Mouse (Mus musculus) embryonic facial prominence, embryonic 13.5 days (tissue): ENCODE measurements around the gene Rft1. TPM values are rescaled to one million over a fixed set of nuclear protein-coding genes. Genes with fewer than 3 reads are reported as not detected.

ENCODE experiments used
- ATAC-seq: fragments of 200-750 bp; cut with Nextera tagmentation; 2 replicates; pipeline ENCODE4 v1.8.0; 2017; ENCODE audit warnings: low read depth; ENCODE audit not compliant: insufficient number of reproducible peaks, insufficient read depth, low FRiP score, low TSS enrichment
- H3K27ac ChIP-seq: fragments of 300-500 bp; sonication (generic); 2 replicates; pipeline ENCODE4 v1.5.1; 2015; ENCODE audit warnings: moderate library complexity, mild to moderate bottlenecking, inconsistent platforms
- H3K27me3 ChIP-seq: fragments of 300-500 bp; sonication (generic); 2 replicates; pipeline ENCODE4 v1.6.1; 2015; ENCODE audit warnings: mild to moderate bottlenecking, inconsistent platforms
- H3K36me3 ChIP-seq: fragments of 300-500 bp; sonication (generic); 2 replicates; pipeline ENCODE4 v1.6.1; 2015; ENCODE audit warnings: mild to moderate bottlenecking, inconsistent platforms
- H3K4me1 ChIP-seq: fragments of 300-500 bp; sonication (generic); 2 replicates; pipeline ENCODE4 v1.6.1; 2015; ENCODE audit warnings: inconsistent platforms
- H3K4me2 ChIP-seq: fragments of 300-500 bp; sonication (generic); 2 replicates; pipeline ENCODE4 v1.6.1; 2015; ENCODE audit warnings: moderate library complexity, mild to moderate bottlenecking, inconsistent platforms
- H3K4me3 ChIP-seq: fragments of 300-500 bp; sonication (generic); 2 replicates; pipeline ENCODE4 v1.5.1; 2015; ENCODE audit warnings: mild to moderate bottlenecking, inconsistent platforms
- H3K9ac ChIP-seq: fragments of 300-500 bp; sonication (generic); 2 replicates; pipeline ENCODE4 v1.6.1; 2015; ENCODE audit warnings: mild to moderate bottlenecking, inconsistent platforms
- H3K9me3 ChIP-seq: fragments of 300-500 bp; sonication (generic); 2 replicates; pipeline ENCODE4 v1.6.1; 2016; ENCODE audit warnings: inconsistent platforms
- WGBS: fragments of 180-500 bp; shearing (Covaris S2); methylation state at CpG from one replicate; pipeline ENCODE4 v1.1.7; 2015; ENCODE audit warnings: mixed read lengths; 5-methylcytosine and 5-hydroxymethylcytosine counted together
- polyA plus RNA-seq: library from polyadenylated mRNA; unstranded; fragments of >200 nt; fragmentation: Nextera tagmentation; extraction: Ambion mirVana; gene quantifications from 2 replicates; pipeline ENCODE4 v1.2.1, GENCODE M21; 2015

The Rft1 gene
- polyA plus RNA-seq, 1 experiment from 2014 or later = 21.5 TPM

DNA sequence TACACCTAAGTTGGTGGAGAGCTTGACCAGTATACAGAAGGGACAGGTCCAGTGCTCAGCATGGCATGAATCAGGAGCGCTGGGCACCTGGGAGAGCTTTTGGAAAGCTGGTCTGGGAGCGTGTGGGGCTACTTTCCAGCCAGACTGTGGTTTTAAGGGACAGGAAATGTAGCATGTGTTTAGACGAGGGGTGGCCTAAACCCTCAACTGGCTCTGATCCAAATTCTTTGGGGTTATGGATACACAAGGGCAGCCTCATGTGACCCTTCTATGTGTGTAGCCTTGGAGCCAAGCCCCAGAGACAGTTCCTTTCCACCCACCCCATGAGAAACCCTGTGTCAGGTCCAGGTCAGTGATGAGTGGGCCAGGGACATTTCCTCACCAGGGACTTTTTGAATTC is 5.7 kb upstream of the Rft1 start:
- no peak overlapping the region for H3K27ac ChIP-seq
- 50% methylated on average over 3 of the region's 3 CpGs for WGBS
- no peaks in the 10 kb centered on the region for H3K36me3 ChIP-seq
- no peaks in the 10 kb centered on the region for H3K27me3 ChIP-seq
- no peaks in the 10 kb centered on the region for H3K9me3 ChIP-seq
- no peak overlapping the region for H3K4me3 ChIP-seq
- no peak for ATAC-seq
- no peak overlapping the region for H3K4me2 ChIP-seq
- H3K9ac ChIP-seq = no peak overlapping the region
- H3K4me1 ChIP-seq = no peaks in the 10 kb centered on the region

DNA sequence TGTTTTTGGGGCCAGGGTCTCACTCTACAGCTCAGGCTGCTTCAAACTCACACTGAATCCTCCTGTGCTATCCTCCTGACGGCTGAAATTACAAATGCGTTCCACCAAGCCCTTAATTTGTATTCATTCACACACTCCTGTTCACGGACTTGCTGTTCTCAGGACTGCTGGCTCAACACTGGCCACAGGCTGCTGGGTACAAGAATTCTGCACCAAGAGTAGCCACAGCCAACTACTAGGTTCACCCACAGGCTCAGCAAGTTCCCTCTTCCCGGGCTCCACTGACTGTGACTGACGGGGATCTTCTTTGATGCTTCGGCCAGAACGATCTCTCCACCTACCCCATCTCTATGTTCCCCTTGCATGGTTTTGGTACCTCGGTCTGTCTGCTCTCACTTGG is 4.4 kb upstream of the Rft1 start:
- Histone ChIP-seq H3K4me3 (no peak overlapping the region), H3K36me3 (no peaks in the 10 kb centered on the region), H3K27me3 (no peaks in the 10 kb centered on the region), H3K27ac (no peak overlapping the region), H3K9me3 (no peaks in the 10 kb centered on the region), H3K4me2 (no peak overlapping the region), H3K4me1 (peaks cover under 1% of the 10 kb centered on the region), H3K9ac (no peak overlapping the region)
- WGBS = 80% methylated on average over 8 of the region's 8 CpGs
- ATAC-seq = no peak

DNA sequence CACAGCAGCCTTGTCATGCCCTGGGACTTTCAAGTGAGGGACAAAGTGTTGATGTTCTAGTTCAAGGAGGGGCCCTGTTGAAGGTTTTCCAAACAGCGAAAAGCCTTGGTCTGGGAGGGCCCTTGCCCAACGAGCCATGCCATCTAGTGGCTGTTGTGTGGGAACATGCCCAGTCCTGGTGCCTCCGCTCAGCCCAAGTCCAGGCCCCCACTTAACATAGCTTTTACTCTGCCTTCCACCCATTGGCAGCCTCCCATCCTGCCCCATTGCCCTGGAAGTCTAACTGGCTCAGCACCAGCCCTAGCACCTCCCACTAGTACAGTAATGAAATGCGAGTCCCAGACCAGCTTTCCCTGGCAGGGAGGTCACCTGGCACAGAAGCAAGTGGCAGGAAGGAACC is 3.2 kb upstream of the Rft1 start:
- no peaks in the 10 kb centered on the region for H3K36me3 ChIP-seq
- no peak overlapping the region for H3K9ac ChIP-seq
- H3K9me3 ChIP-seq = no peaks in the 10 kb centered on the region
- no peak for ATAC-seq
- H3K4me3 ChIP-seq = no peak overlapping the region
- H3K4me2 ChIP-seq = no peak overlapping the region
- H3K27ac ChIP-seq = no peak overlapping the region
- H3K27me3 ChIP-seq = no peaks in the 10 kb centered on the region
- peaks cover 9% of the 10 kb centered on the region for H3K4me1 ChIP-seq
- 25% methylated on average over 4 of the region's 4 CpGs for WGBS

DNA sequence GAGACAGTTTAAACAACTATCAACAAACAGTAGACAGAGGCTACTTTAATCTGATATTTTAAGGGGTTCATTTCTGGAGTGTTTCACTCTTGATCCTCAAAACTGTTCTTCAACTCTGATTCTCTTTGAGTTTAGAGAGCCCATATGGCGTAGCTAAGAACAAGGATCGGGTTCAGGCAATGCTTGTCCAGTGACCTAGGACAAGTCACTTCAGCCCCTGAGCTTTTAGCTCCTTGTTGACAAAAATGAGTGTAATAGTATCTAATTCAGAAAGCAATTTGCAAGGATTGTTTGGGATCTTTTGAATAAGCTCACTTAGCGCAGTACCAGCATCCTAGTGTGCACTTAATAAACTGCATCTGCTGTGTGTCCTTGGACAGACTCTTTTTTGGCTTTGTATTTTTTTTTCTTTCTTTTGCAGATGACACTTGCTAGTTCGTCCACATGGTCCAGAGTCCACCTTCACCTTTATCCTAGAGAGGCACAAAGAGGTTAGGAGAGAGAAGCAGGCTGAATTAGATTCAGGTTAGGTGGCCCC is 600 bp downstream of the Rft1 start:
- Histone ChIP-seq H3K36me3 (peaks cover 7% of the 10 kb centered on the region), H3K4me2 (peak overlapping the region; percentile 81), H3K9me3 (no peaks in the 10 kb centered on the region), H3K4me1 (peaks cover 9% of the 10 kb centered on the region), H3K27ac (peak overlapping the region; percentile 83), H3K9ac (peak overlapping the region; percentile 98), H3K4me3 (peak overlapping the region; percentile 71), H3K27me3 (no peaks in the 10 kb centered on the region)
- ATAC-seq = no peak
- 46% methylated on average over 4 of the region's 4 CpGs for WGBS

DNA sequence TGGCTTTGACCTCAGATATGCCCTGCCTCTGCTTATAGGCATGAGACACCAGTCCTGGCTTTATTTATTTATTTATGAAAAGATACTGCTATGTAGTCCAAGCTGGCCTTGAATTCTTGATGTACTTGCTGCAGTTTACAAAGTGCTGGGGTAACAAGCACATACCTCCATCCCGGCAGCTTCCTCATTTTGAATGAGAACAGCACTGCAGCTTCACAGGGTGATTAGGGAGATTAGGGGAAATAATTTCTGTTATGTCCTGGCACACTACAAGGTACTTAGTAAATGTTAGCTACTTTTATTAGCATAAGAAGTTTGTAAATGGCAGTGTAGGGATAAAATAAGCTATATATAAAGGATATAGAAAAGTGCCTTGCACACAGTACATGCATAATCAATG is 1.4 kb downstream of the Rft1 start:
- no peaks in the 10 kb centered on the region for H3K27me3 ChIP-seq
- peak overlapping the region; percentile 71; the same call in 1 of the 2 replicates for H3K4me3 ChIP-seq
- H3K4me2 ChIP-seq = no peak overlapping the region; the same call in 1 of the 2 replicates
- H3K4me1 ChIP-seq = peaks cover 9% of the 10 kb centered on the region
- H3K36me3 ChIP-seq = peaks cover 14% of the 10 kb centered on the region
- no peak for ATAC-seq
- H3K27ac ChIP-seq = no peak overlapping the region
- H3K9me3 ChIP-seq = no peaks in the 10 kb centered on the region
- no peak overlapping the region for H3K9ac ChIP-seq
- 80% methylated on average over 1 of the region's 1 CpGs for WGBS

DNA sequence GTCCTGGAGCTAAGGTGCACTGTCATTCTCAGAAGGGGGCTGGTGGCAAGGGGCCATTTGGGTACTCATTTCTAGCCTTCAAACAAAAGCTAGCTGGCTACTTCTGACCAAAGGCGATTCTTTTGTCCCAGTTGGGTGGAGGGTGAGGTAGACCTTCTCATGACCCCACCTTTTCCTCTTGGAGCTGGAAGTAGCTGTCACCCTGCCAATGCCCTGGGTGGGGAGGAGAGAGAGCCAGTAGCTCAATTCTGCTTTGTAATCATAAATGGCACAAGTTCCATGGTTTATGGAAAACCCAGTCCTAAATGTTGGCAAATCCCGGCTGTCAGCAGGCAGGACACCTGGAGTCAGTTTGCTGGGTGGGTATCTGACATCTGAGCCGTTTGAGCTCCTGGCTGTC is 11.9 kb downstream of the Rft1 start:
- H3K4me2 ChIP-seq = no peak overlapping the region
- no peaks in the 10 kb centered on the region for H3K4me1 ChIP-seq
- WGBS = 70% methylated on average over 3 of the region's 3 CpGs
- H3K9ac ChIP-seq = no peak overlapping the region
- no peak for ATAC-seq
- H3K9me3 ChIP-seq = no peaks in the 10 kb centered on the region
- no peak overlapping the region for H3K27ac ChIP-seq
- H3K36me3 ChIP-seq = peaks cover 91% of the 10 kb centered on the region
- H3K4me3 ChIP-seq = no peak overlapping the region
- no peaks in the 10 kb centered on the region for H3K27me3 ChIP-seq

DNA sequence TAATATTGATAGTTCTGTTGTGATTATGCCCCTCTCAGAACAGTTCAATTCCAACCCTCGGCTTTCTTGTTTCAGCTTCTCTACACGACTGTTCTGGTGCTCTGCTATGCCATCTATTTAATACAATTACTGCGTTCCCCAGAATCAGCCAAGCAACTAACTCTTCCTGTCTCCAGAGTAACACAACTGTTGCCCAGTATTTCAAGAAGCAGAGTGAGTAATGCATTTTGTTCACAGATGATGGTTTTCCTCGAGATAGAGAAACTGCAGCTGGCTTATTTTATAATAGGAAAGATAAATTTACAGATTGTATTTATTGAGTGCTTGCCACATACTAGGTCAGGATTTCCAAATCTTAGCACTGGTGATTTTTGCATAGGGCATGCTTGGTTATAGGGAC is 12.4 kb downstream of the Rft1 start:
- no peaks in the 10 kb centered on the region for H3K4me1 ChIP-seq
- no peak overlapping the region for H3K27ac ChIP-seq
- 84% methylated on average over 4 of the region's 4 CpGs for WGBS
- peaks cover 87% of the 10 kb centered on the region for H3K36me3 ChIP-seq
- no peak overlapping the region for H3K4me3 ChIP-seq
- no peak overlapping the region for H3K4me2 ChIP-seq
- no peak for ATAC-seq
- no peaks in the 10 kb centered on the region for H3K27me3 ChIP-seq
- H3K9me3 ChIP-seq = no peaks in the 10 kb centered on the region
- no peak overlapping the region for H3K9ac ChIP-seq

DNA sequence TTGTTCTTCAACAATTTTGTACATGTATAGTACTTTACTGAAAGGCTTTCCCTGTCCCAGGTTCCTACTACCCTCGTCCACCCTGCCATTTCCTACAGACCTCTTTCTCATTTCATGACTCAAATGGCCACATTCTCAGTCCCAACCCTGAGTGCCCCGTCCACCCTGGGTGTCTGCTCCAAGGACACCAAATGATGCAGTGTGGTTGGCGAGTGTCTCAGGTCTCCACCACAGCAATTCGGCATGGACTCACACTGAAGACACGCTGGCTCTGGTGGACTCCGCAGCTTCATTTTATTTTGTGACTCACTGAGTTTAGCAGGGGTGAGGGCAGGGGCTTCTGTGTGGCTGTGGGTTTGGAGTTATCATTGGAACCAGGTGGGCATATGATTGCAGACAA is 16.0 kb downstream of the Rft1 start:
- Histone ChIP-seq H3K27ac (no peak overlapping the region), H3K9me3 (no peaks in the 10 kb centered on the region), H3K36me3 (peaks cover 76% of the 10 kb centered on the region), H3K9ac (0 out of 2 replicates have a peak overlapping the region, but pooled peaks have one; percentile 3), H3K4me1 (no peaks in the 10 kb centered on the region), H3K4me2 (no peak overlapping the region), H3K27me3 (no peaks in the 10 kb centered on the region), H3K4me3 (no peak overlapping the region)
- WGBS = 93% methylated on average over 6 of the region's 6 CpGs
- ATAC-seq = no peak

DNA sequence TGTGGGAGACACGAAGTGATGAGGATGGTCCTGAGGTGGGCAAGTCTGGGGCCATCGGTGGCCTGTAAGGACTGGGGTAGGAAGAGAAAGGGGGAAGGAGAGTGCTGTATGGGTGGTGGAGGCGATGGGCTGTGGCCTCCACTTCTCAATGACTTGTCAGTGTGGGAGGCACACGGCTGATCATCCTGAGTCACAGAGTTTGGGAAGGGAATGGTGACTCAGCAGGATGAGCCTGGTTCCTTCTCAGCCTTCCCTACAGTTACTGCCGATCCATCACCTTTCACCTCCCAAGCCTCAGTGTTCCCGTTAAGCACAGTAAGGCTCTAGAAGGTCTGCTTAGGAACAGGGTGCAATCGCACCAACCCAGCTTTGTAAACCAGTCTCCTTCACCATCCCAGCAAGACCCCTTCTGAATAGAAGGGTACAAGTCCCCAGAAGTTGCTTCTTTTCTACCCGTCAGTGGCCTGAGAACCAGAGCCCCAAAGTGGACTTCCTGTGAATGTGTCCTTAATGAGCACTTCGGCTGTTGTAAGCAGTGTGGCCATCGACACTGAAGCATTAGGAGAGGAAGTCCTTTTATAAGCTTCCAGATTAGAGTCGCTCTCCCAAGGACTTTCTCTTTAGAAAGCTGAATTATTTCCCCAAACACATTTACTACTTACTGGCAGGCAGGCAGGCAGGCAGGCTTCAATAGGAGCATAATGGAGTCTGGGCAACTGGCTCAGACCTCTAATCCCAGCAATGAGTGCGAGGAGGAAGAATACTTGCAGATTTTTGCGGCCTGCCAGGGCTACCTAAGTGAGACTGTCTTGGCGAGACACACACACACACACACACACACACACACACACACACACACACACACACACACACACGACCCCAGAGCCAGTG is 17.2 kb downstream of the Rft1 start:
- H3K27ac ChIP-seq = no peak overlapping the region

DNA sequence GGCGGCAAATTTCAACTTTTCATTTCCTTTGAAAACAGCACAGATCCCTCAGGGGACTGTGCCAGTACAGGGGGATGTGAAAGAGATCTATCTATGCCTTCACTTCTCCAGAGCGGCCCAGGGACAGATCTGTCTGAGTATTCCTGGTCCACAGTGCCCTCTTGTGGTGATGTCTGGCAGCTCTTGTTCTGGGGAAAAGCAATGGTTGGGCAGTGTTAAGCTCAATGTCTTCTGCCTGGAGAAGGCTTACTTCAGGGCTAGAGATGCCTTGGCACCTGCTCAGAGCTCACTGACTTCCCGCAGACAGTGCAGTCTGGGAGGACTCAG is 17.8 kb downstream of the Rft1 start:
- Histone ChIP-seq H3K4me1 (no peaks in the 10 kb centered on the region), H3K27me3 (no peaks in the 10 kb centered on the region), H3K4me3 (no peak overlapping the region), H3K27ac (no peak overlapping the region), H3K4me2 (no peak overlapping the region), H3K36me3 (peaks cover 74% of the 10 kb centered on the region), H3K9me3 (no peaks in the 10 kb centered on the region), H3K9ac (no peak overlapping the region)
- ATAC-seq = peak; percentile 69; the same call in 1 of the 2 replicates
- WGBS = 9% methylated on average over 3 of the region's 3 CpGs

More for the DNA sequence above, 17.2 kb downstream of the Rft1 start:
- Histone ChIP-seq H3K27me3 (no peaks in the 10 kb centered on the region), H3K36me3 (peaks cover 73% of the 10 kb centered on the region), H3K9me3 (no peaks in the 10 kb centered on the region), H3K4me1 (no peaks in the 10 kb centered on the region), H3K9ac (no peak overlapping the region), H3K4me3 (no peak overlapping the region), H3K4me2 (no peak overlapping the region)
- 80% methylated on average over 15 of the region's 15 CpGs for WGBS
- ATAC-seq = no peak

DNA sequence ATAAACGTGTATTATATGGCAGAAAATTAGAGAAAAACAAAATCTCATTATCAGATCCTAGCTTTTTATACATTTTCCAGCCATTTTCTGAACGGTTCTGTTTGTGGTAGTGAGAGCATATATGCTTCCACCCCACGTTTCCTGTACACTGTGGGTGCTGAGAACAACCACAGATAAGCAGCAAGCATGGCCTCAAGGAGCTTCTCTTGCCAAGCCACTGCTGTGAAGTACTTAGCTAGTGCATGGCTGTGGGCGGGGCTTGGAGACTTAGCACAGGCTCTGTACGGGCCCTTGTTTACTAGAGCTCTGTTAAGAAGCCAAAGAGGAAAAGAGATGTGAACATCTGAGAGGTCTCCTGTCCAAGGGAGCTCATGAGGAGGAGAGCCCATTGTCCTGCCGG is 20.8 kb downstream of the Rft1 start:
- Histone ChIP-seq H3K27ac (no peak overlapping the region), H3K4me2 (no peak overlapping the region), H3K4me3 (no peak overlapping the region), H3K9ac (no peak overlapping the region), H3K36me3 (peaks cover 73% of the 10 kb centered on the region), H3K27me3 (no peaks in the 10 kb centered on the region), H3K4me1 (no peaks in the 10 kb centered on the region), H3K9me3 (no peaks in the 10 kb centered on the region)
- ATAC-seq = no peak
- WGBS = 74% methylated on average over 6 of the region's 6 CpGs

DNA sequence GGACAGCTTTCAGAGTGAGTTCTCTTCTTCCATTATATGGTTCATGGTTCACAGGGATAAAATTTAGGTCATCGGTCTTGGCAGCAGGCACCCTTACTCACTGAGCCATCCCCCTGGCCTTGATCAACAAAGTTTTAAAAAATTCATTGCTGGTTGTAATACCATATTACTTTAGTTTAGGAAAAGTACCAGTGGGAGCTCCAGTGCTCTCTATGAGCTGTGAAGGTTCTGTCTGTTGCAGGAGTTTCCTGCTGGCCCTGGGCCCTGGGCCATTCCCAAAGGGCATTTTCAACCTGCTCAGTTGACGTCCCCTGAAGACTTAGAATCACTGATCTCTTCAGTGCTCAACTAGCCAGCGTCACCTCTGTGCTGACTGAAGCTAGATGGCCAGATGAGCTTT is 28.0 kb downstream of the Rft1 start:
- Histone ChIP-seq H3K4me2 (no peak overlapping the region), H3K27me3 (no peaks in the 10 kb centered on the region), H3K27ac (no peak overlapping the region), H3K9me3 (no peaks in the 10 kb centered on the region), H3K4me3 (no peak overlapping the region), H3K4me1 (no peaks in the 10 kb centered on the region), H3K9ac (no peak overlapping the region), H3K36me3 (peaks cover 76% of the 10 kb centered on the region)
- ATAC-seq = no peak
- 88% methylated on average over 3 of the region's 3 CpGs for WGBS
